Mouse (Mus musculus) midbrain, embryonic 11.5 days (tissue): ENCODE measurements around the gene Hspa12a. TPM values are rescaled to one million over a fixed set of nuclear protein-coding genes. Genes with fewer than 3 reads are reported as not detected.

Experiments used
- ATAC-seq: fragments of 200-750 bp; cut with Nextera tagmentation; 2 replicates; pipeline ENCODE4 v1.8.0; 2017; ENCODE audit warnings: moderate TSS enrichment, moderate library complexity; ENCODE audit not compliant: low FRiP score
- DNase-seq: peaks from one replicate; pipeline ENCODE4 v3.0.0; 2015; ENCODE audit warnings: low spot score; ENCODE audit errors: missing footprints
- H3K27ac ChIP-seq: fragments of 300-500 bp; sonication (generic); 2 replicates; pipeline ENCODE4 v1.5.1; 2014; ENCODE audit warnings: low read depth, low read length
- H3K27me3 ChIP-seq: fragments of 300-500 bp; sonication (generic); 2 replicates; pipeline ENCODE4 v1.6.1; 2014; ENCODE audit warnings: mild to moderate bottlenecking, low read length, moderate library complexity, mixed read lengths; ENCODE audit not compliant: control insufficient read depth, insufficient read depth
- H3K36me3 ChIP-seq: fragments of 300-500 bp; sonication (generic); 2 replicates; pipeline ENCODE4 v1.6.1; 2014; ENCODE audit warnings: mild to moderate bottlenecking, low read length, moderate library complexity, mixed read lengths; ENCODE audit not compliant: control insufficient read depth, insufficient read depth
- H3K4me1 ChIP-seq: fragments of 300-500 bp; sonication (generic); 2 replicates; pipeline ENCODE4 v1.6.1; 2014; ENCODE audit warnings: low read length; ENCODE audit not compliant: control insufficient read depth, insufficient read depth
- H3K4me2 ChIP-seq: fragments of 300-500 bp; sonication (generic); 2 replicates; pipeline ENCODE4 v1.6.1; 2014; ENCODE audit warnings: mild to moderate bottlenecking, moderate library complexity
- H3K4me3 ChIP-seq: fragments of 300-500 bp; sonication (generic); 2 replicates; pipeline ENCODE4 v1.5.1; 2014; ENCODE audit warnings: low read depth, low read length
- H3K9ac ChIP-seq: fragments of 300-500 bp; sonication (generic); 2 replicates; pipeline ENCODE4 v1.6.1; 2014; ENCODE audit warnings: low read length
- H3K9me3 ChIP-seq: fragments of 300-500 bp; sonication (generic); 2 replicates; pipeline ENCODE4 v1.6.1; 2016; ENCODE audit warnings: low read length; ENCODE audit not compliant: control insufficient read depth
- WGBS: fragments of 180-500 bp; shearing (Covaris S2); extraction: QIAGEN DNeasy Blood & Tissue Kit; methylation state at CpG from one replicate; pipeline ENCODE4 v1.1.7; 2014; 5-methylcytosine and 5-hydroxymethylcytosine counted together
- microRNA-seq: library from miRNA; unstranded; fragments of <30 nt; microRNA quantifications from one replicate; pipeline ENCODE4, GENCODE M21; 2017
- polyA plus RNA-seq: library from polyadenylated mRNA; unstranded; fragments of >200 nt; fragmentation: Nextera tagmentation; extraction: Ambion mirVana; gene quantifications from 2 replicates; pipeline ENCODE4 v1.2.1, GENCODE M21; 2014

Gene Hspa12a
- polyA plus RNA-seq, 1 experiment from 2014 or later: 9.3 TPM

- Histone ChIP-seq H3K9me3 (no peaks in the 10 kb centered on the region), H3K4me1 (no peaks in the 10 kb centered on the region), H3K9ac (no peak overlapping the region), H3K36me3 (no peaks in the 10 kb centered on the region), H3K27ac (no peak overlapping the region), H3K4me3 (no peak overlapping the region), H3K4me2 (no peak overlapping the region), H3K27me3 (no peaks in the 10 kb centered on the region)
- peak; percentile 73 for ATAC-seq
- 14% methylated on average over 12 of the region's 12 CpGs for WGBS
- peak; percentile 90 for DNase-seq
These were observed 180.5 kb downstream of the Hspa12a start for GRCm38 (mm10) chr19:58762848-58763541.

- DNase-seq: peak; percentile 81
- H3K4me3 ChIP-seq: no peak overlapping the region
- no peaks in the 10 kb centered on the region for H3K36me3 ChIP-seq
- no peak overlapping the region for H3K27ac ChIP-seq
- peak; percentile 44; the same call in 1 of the 2 replicates for ATAC-seq
- H3K9ac ChIP-seq: no peak overlapping the region
- no peaks in the 10 kb centered on the region for H3K9me3 ChIP-seq
- H3K4me1 ChIP-seq: no peaks in the 10 kb centered on the region
- no peak overlapping the region for H3K4me2 ChIP-seq
- H3K27me3 ChIP-seq: no peaks in the 10 kb centered on the region
- 17% methylated on average over 6 of the region's 6 CpGs for WGBS
These were observed 181.1 kb downstream of the Hspa12a start for GRCm38 (mm10) chr19:58762316-58762715.

DNA sequence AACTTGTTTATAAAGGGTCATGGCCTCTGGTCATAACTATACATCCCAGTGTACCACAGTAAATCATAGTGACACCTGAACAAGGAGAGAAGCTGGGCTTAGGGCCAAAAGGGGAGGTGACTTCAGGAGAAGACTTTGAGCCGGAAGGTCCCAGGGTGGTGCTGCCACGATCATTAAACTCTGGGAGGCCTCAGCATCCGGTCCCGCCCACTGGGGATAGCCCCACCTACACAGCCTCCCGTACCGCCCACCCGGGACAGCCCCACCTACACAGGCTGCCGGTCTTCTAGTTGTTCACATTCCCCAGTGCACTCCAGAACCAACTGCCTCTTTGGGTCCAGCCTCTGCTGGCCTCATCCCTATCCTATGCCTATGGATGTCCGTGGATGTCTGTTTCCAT, 184.0 kb downstream of the Hspa12a start, which contains the start of gene Pnliprp2:
TSS of gene Pnliprp2 (plus strand) at position 297 of the 400 bp plus-strand sequence.
- WGBS: 66% methylated on average over 9 of the region's 9 CpGs
- no peak within 1 kb of the TSS for H3K4me2 ChIP-seq
- DNase-seq (peak; percentile 12), ATAC-seq (no peak)
- no peak within 1 kb of the TSS for H3K9ac ChIP-seq
- H3K4me3 ChIP-seq: no peak within 1 kb of the TSS
- no peak within 1 kb of the TSS for H3K27ac ChIP-seq
- H3K36me3 ChIP-seq: no peaks in the 10 kb centered on the region
- H3K27me3 ChIP-seq: no peaks in the 10 kb centered on the region
- H3K4me1 ChIP-seq: no peaks in the 10 kb centered on the region
- no peaks in the 10 kb centered on the region for H3K9me3 ChIP-seq

DNA sequence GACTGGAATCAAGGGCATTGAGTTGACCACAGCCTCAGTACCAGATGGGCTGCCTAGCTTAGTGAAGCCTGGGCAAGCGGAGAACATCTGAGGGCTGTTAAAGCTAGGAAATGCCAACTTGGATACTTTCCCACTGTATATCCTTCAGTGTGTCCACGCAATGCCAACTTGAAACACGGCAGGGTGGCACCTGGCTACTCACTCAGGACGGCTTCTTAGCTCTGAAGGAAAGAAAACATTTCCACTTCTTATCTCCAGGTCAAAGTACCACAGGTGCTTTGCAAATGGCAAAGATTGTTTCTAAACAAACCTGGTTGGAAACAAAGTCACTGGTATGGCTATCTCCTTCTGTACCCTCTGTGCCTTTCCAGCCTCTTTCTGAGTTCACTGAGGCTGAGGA, 184.6 kb downstream of the Hspa12a start:
- WGBS: 92% methylated on average over 4 of the region's 4 CpGs
- H3K9ac ChIP-seq: no peak overlapping the region
- H3K27me3 ChIP-seq: no peaks in the 10 kb centered on the region
- no peak for DNase-seq
- no peak overlapping the region for H3K4me3 ChIP-seq
- H3K36me3 ChIP-seq: no peaks in the 10 kb centered on the region
- H3K4me1 ChIP-seq: no peaks in the 10 kb centered on the region
- no peak for ATAC-seq
- H3K27ac ChIP-seq: no peak overlapping the region
- no peak overlapping the region for H3K4me2 ChIP-seq
- H3K9me3 ChIP-seq: no peaks in the 10 kb centered on the region

GRCm38 (mm10) chr19:58751504-58751903, 191.9 kb downstream of the Hspa12a start:
- Histone ChIP-seq H3K4me2 (no peak overlapping the region), H3K27ac (no peak overlapping the region), H3K9ac (no peak overlapping the region), H3K36me3 (no peaks in the 10 kb centered on the region), H3K27me3 (no peaks in the 10 kb centered on the region), H3K4me3 (no peak overlapping the region), H3K4me1 (no peaks in the 10 kb centered on the region), H3K9me3 (no peaks in the 10 kb centered on the region)
- ATAC-seq (no peak), DNase-seq (no peak)
- 76% methylated on average over 2 of the region's 2 CpGs for WGBS

DNA sequence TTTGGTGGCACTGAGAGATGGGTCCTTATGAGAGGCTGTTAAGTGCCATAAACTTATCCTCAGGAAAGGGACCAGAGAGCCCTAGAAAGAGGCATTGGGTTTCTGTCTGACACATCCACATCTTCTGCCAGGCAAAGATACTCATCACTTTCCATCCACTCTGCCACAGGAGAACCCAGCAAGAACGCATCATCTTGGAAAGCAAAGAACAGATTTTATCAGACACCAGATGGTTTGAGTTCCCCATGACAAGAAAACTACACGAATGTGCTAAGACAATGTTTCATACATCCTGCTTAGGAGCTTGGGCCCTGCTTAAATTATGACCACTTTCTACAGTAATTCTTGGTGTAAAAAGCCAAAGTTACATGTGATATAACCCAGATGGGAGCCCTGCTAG, 192.6 kb downstream of the Hspa12a start:
- Histone ChIP-seq H3K27me3 (no peaks in the 10 kb centered on the region), H3K4me2 (no peak overlapping the region), H3K9ac (no peak overlapping the region), H3K4me1 (no peaks in the 10 kb centered on the region), H3K27ac (no peak overlapping the region), H3K36me3 (no peaks in the 10 kb centered on the region), H3K4me3 (no peak overlapping the region), H3K9me3 (no peaks in the 10 kb centered on the region)
- DNase-seq (no peak), ATAC-seq (no peak)
- 80% methylated on average over 2 of the region's 2 CpGs for WGBS

GRCm38 (mm10) chr19:58747498-58748000, 195.9 kb downstream of the Hspa12a start:
- no peak overlapping the region for H3K4me3 ChIP-seq
- WGBS: 91% methylated on average over 9 of the region's 9 CpGs
- ATAC-seq: no peak

More at GRCm38 (mm10) chr19:58747498-58748000, 195.9 kb downstream of the Hspa12a start:
- Histone ChIP-seq H3K9ac (no peak overlapping the region), H3K27ac (no peak overlapping the region), H3K36me3 (no peaks in the 10 kb centered on the region), H3K4me1 (no peaks in the 10 kb centered on the region), H3K4me2 (no peak overlapping the region), H3K9me3 (no peaks in the 10 kb centered on the region), H3K27me3 (no peaks in the 10 kb centered on the region)
- no peak for DNase-seq

Small RNA genes within 50 kb of the gene (microRNA-seq; reads per million reads assigned to microRNA genes)
- gene Mir3086: 4.0 reads per million, percentile 18 among the genes with 10 or more reads in this experiment

Other genes with a start within 250 kb of the Hspa12a start
- 0.48 TPM in 1 of 2 replicates, not detected in the other for gene Pnliprp1, start 214.8 kb downstream of the Hspa12a start, polyA plus RNA-seq
- gene Pnliprp2, start 183.9 kb downstream of the Hspa12a start, polyA plus RNA-seq: not detected in 2 replicates
- not detected in 2 replicates for gene 1700019N19Rik, start 149.2 kb downstream of the Hspa12a start, polyA plus RNA-seq
- 0.39 and 0.45 TPM in 2 replicates for gene Eno4, start 229 bp downstream of the Hspa12a start, polyA plus RNA-seq
- 1.4 and 2.7 TPM in 2 replicates for gene Shtn1, start 132.4 kb upstream of the Hspa12a start, polyA plus RNA-seq
- 0.18 and 0.65 TPM in 2 replicates for gene Vax1, start 226.4 kb upstream of the Hspa12a start, polyA plus RNA-seq